Mouse (Mus musculus): ENCODE measurements at regions not wholly inside any gene's neighbourhood (a gene's known extent, or its start where the extent isn't known, plus 50 kb on each side); places are given as distances from the start of the nearest gene placed in this dataset.

GRCm38 (mm10) chr2:169133855-169134254 lies 178.5 kb upstream of the Zfp64 start:
- no peak for DNase-seq (ENCODE audit: low read depth)

GRCm38 (mm10) chr2:169125476-169125875 lies 170.1 kb upstream of the Zfp64 start:
- DNase-seq (ENCODE audit: low read depth) = no peak

GRCm38 (mm10) chr2:169122887-169123286 lies 167.5 kb upstream of the Zfp64 start:
- DNase-seq (ENCODE audit: low read depth) = no peak

- DNase-seq (ENCODE audit: low read depth) = no peak
Measured at GRCm38 (mm10) chr2:169116841-169117240, 161.5 kb upstream of the Zfp64 start.

- no peak for DNase-seq (ENCODE audit: low read depth)
Measured at GRCm38 (mm10) chr2:169109044-169109443, 153.7 kb upstream of the Zfp64 start.

- no peak for DNase-seq (ENCODE audit: low read depth)
Measured at GRCm38 (mm10) chr2:169108037-169108436, 152.7 kb upstream of the Zfp64 start.

GRCm38 (mm10) chr2:169101506-169102261 lies 146.3 kb upstream of the Zfp64 start:
- DNase-seq (ENCODE audit: low read depth) = no peak

- DNase-seq (ENCODE audit: low read depth) = no peak
Measured at GRCm38 (mm10) chr2:169100516-169100915, 145.1 kb upstream of the Zfp64 start.

- DNase-seq (ENCODE audit: low read depth) = no peak
Measured at GRCm38 (mm10) chr2:169099678-169100077, 144.3 kb upstream of the Zfp64 start.

GRCm38 (mm10) chr2:169098591-169098990 lies 143.2 kb upstream of the Zfp64 start:
- DNase-seq (ENCODE audit: low read depth) = no peak

- no peak for DNase-seq (ENCODE audit: low read depth)
Measured at GRCm38 (mm10) chr2:169094011-169094754, 138.8 kb upstream of the Zfp64 start.

GRCm38 (mm10) chr2:169090256-169090655 lies 134.9 kb upstream of the Zfp64 start:
- no peak for DNase-seq (ENCODE audit: low read depth)

- no peak for DNase-seq (ENCODE audit: low read depth)
Measured at GRCm38 (mm10) chr2:169088870-169089484, 133.6 kb upstream of the Zfp64 start.

- no peak for DNase-seq (ENCODE audit: low read depth)
Measured at GRCm38 (mm10) chr2:169088301-169088700, 132.9 kb upstream of the Zfp64 start.

GRCm38 (mm10) chr2:169071267-169071666 lies 115.9 kb upstream of the Zfp64 start:
- no peak for DNase-seq (ENCODE audit: low read depth)

GRCm38 (mm10) chr2:169065166-169065698 lies 109.8 kb upstream of the Zfp64 start:
- no peak for DNase-seq (ENCODE audit: low read depth)

GRCm38 (mm10) chr2:169061520-169061919 lies 106.1 kb upstream of the Zfp64 start:
- DNase-seq (ENCODE audit: low read depth) = peak; percentile 5

- no peak for DNase-seq (ENCODE audit: low read depth)
Measured at GRCm38 (mm10) chr2:169060495-169060894, 105.1 kb upstream of the Zfp64 start.

- DNase-seq (ENCODE audit: low read depth) = no peak
Measured at GRCm38 (mm10) chr2:169057831-169058230, 102.4 kb upstream of the Zfp64 start.

- DNase-seq (ENCODE audit: low read depth) = no peak
Measured at GRCm38 (mm10) chr2:169049947-169050346, 94.6 kb upstream of the Zfp64 start.

GRCm38 (mm10) chr2:169041748-169042147 lies 86.4 kb upstream of the Zfp64 start:
- DNase-seq (ENCODE audit: low read depth) = no peak

- DNase-seq (ENCODE audit: low read depth) = no peak
Measured at GRCm38 (mm10) chr2:169037975-169038374, 82.6 kb upstream of the Zfp64 start.

All from gonadal fat pad, adult 2 months (tissue).